Mouse (Mus musculus): ENCODE data around the gene Gm45713. TPM values are rescaled to one million over a fixed set of nuclear protein-coding genes. Genes with fewer than 3 reads are reported as not detected.

Gm45713 gene
- polyA plus RNA-seq, 1 experiment, result 0.06 TPM

GRCm38 (mm10) chr7:45122561-45123185 is 13.4 kb downstream of the Gm45713 start:
- Histone ChIP-seq H3K27me3 (ENCODE audit: control insufficient read depth, insufficient read depth, low read length) (no peaks in the 10 kb centered on the region), H3K4me3 (ENCODE audit: control insufficient read depth, low read depth, low read length) (peak overlapping the region; percentile 94), H3K27ac (ENCODE audit: control insufficient read depth, insufficient read depth, low read depth, low read length) (no peak overlapping the region), H3K4me1 (ENCODE audit: control insufficient read depth, insufficient read depth, low read length) (peaks cover 13% of the 10 kb centered on the region), H3K36me3 (ENCODE audit: control insufficient read depth, insufficient read depth, low read length) (no peaks in the 10 kb centered on the region; the same call in none of the 2 replicates)
- TF ChIP-seq CTCF (IDR thresholded peaks at IDR 0.05; ENCODE audit: control insufficient read depth, insufficient read depth, insufficient replicate concordance, low read depth, low read length), result no peak
- TF ChIP-seq POLR2A (IDR thresholded peaks at IDR 0.05; ENCODE audit: control insufficient read depth, low read depth, low read length), result no peak

- Histone ChIP-seq H3K27ac (ENCODE audit: control insufficient read depth, insufficient read depth, low read depth, low read length) (no peak overlapping the region), H3K36me3 (ENCODE audit: control insufficient read depth, insufficient read depth, low read length) (no peaks in the 10 kb centered on the region; the same call in none of the 2 replicates), H3K27me3 (ENCODE audit: control insufficient read depth, insufficient read depth, low read length) (no peaks in the 10 kb centered on the region), H3K4me1 (ENCODE audit: control insufficient read depth, insufficient read depth, low read length) (peaks cover 11% of the 10 kb centered on the region), H3K4me3 (ENCODE audit: control insufficient read depth, low read depth, low read length) (no peak overlapping the region)
- TF ChIP-seq POLR2A (IDR thresholded peaks at IDR 0.05; ENCODE audit: control insufficient read depth, low read depth, low read length) (peak; percentile 4; the same call in 1 of the 2 replicates), CTCF (IDR thresholded peaks at IDR 0.05; ENCODE audit: control insufficient read depth, insufficient read depth, insufficient replicate concordance, low read depth, low read length) (no peak)
Measured at GRCm38 (mm10) chr7:45121966-45122365, 14.1 kb downstream of the Gm45713 start.

DNA sequence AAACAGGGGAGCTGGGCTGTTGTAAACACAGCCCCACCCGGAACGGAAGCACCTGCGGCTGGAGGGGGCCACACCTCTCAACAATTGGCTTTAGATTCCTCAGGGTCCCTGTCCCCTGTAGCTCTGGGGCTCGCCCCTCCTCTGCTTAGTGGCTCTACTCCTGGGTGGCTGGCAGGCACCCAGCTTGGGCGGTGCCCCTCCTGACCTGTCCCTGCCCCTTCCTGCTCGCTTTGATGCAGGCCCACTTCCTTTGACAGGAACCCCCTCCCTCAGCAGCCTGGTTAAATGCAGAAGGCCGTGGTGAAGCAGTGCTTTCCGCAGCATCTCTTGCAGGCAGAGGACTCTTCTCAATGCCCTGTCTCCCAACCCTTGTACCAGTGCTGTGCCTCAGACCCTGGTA is 14.6 kb downstream of the Gm45713 start:
- Histone ChIP-seq H3K4me3 (ENCODE audit: control insufficient read depth, low read depth, low read length) (no peak overlapping the region), H3K27me3 (ENCODE audit: control insufficient read depth, insufficient read depth, low read length) (no peaks in the 10 kb centered on the region), H3K27ac (ENCODE audit: control insufficient read depth, insufficient read depth, low read depth, low read length) (no peak overlapping the region), H3K36me3 (ENCODE audit: control insufficient read depth, insufficient read depth, low read length) (no peaks in the 10 kb centered on the region; the same call in none of the 2 replicates), H3K4me1 (ENCODE audit: control insufficient read depth, insufficient read depth, low read length) (peaks cover 8% of the 10 kb centered on the region)
- no peak; the same call in 1 of the 2 replicates for TF ChIP-seq POLR2A (IDR thresholded peaks at IDR 0.05; ENCODE audit: control insufficient read depth, low read depth, low read length)
- no peak for TF ChIP-seq CTCF (IDR thresholded peaks at IDR 0.05; ENCODE audit: control insufficient read depth, insufficient read depth, insufficient replicate concordance, low read depth, low read length)

DNA sequence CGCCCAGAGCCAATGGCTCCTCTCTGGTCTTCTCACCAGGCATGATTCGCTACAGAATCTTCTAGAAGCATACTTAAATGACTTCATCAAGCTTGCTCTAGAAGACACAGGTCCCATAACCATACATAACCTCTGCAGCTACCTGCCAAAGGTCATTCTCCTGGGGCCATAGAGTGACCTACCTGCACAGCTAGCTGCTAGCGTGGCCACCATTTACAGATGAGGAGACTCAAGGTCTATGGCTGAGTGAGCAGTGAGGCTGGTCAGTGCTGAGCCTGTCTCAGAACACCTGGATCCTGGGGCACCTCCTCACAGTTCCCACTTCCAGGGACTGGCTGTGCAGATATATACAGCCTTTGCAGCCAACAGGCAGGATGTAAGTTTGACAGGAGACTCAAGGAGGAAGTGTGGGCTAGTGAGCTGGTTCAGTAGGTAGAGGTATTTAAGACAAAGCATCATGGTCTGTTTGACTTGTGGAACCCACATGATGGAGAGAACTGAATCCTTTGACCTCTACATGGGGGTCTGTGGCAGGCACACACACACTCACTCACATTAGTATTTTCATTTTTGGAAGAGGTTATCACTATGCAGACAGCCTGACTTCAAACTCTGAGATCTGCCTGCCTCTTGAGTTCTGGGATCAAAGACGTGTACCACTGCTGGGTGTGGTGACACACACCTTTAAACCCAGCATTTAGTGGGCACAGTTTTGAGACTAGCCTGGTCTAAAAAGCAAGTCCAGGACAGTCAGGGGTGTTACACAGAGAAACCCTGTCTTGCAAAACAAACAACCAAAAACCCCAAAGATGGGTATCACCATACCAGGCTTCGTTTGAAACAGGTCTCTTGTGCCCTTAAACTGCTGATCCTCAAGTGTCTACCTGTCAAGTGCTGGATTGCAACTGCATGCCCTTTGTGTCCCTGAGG is 16.0 kb downstream of the Gm45713 start:
- H3K27ac ChIP-seq (ENCODE audit: control insufficient read depth, insufficient read depth, low read depth, low read length), result no peak overlapping the region
- no peaks in the 10 kb centered on the region for H3K27me3 ChIP-seq (ENCODE audit: control insufficient read depth, insufficient read depth, low read length)
- no peaks in the 10 kb centered on the region; the same call in none of the 2 replicates for H3K36me3 ChIP-seq (ENCODE audit: control insufficient read depth, insufficient read depth, low read length)
- H3K4me3 ChIP-seq (ENCODE audit: control insufficient read depth, low read depth, low read length), result no peak overlapping the region
- TF ChIP-seq POLR2A (IDR thresholded peaks at IDR 0.05; ENCODE audit: control insufficient read depth, low read depth, low read length) (no peak), CTCF (IDR thresholded peaks at IDR 0.05; ENCODE audit: control insufficient read depth, insufficient read depth, insufficient replicate concordance, low read depth, low read length) (no peak)
- peaks cover 8% of the 10 kb centered on the region for H3K4me1 ChIP-seq (ENCODE audit: control insufficient read depth, insufficient read depth, low read length)

- TF ChIP-seq POLR2A (IDR thresholded peaks at IDR 0.05; ENCODE audit: control insufficient read depth, low read depth, low read length) (no peak), CTCF (IDR thresholded peaks at IDR 0.05; ENCODE audit: control insufficient read depth, insufficient read depth, insufficient replicate concordance, low read depth, low read length) (no peak)
- Histone ChIP-seq H3K36me3 (ENCODE audit: control insufficient read depth, insufficient read depth, low read length) (no peaks in the 10 kb centered on the region; the same call in none of the 2 replicates), H3K4me3 (ENCODE audit: control insufficient read depth, low read depth, low read length) (no peak overlapping the region)
Measured at GRCm38 (mm10) chr7:45118336-45118735, 17.7 kb downstream of the Gm45713 start.

DNA sequence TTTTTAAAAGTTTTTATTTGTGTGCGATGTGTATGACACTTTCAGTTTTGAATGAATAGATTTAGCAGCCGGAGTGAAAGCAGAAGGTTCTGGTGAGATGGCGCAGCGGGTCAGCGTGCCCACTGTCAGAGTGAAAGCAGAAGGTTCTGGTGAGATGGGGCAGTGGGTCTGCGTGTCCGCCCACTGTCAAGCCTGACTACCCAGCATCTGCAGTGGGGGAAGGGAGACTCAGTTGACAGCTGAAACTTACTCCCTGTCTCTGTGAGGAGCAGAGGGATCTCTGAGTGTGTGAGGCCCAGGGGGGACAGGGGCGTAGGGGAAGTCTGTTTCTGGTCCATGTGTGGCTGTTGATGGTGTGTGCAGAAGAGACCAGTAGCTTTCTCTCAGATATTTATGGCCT is 18.5 kb downstream of the Gm45713 start:
- no peak overlapping the region for H3K27ac ChIP-seq (ENCODE audit: control insufficient read depth, insufficient read depth, low read depth, low read length)
- no peaks in the 10 kb centered on the region for H3K27me3 ChIP-seq (ENCODE audit: control insufficient read depth, insufficient read depth, low read length)
- TF ChIP-seq CTCF (IDR thresholded peaks at IDR 0.05; ENCODE audit: control insufficient read depth, insufficient read depth, insufficient replicate concordance, low read depth, low read length) (no peak), POLR2A (IDR thresholded peaks at IDR 0.05; ENCODE audit: control insufficient read depth, low read depth, low read length) (no peak)
- H3K4me1 ChIP-seq (ENCODE audit: control insufficient read depth, insufficient read depth, low read length), result no peaks in the 10 kb centered on the region; the same call in 1 of the 2 replicates
- H3K36me3 ChIP-seq (ENCODE audit: control insufficient read depth, insufficient read depth, low read length), result no peaks in the 10 kb centered on the region; the same call in none of the 2 replicates
- no peak overlapping the region for H3K4me3 ChIP-seq (ENCODE audit: control insufficient read depth, low read depth, low read length)

More at GRCm38 (mm10) chr7:45118336-45118735, 17.7 kb downstream of the Gm45713 start:
- no peaks in the 10 kb centered on the region for H3K27me3 ChIP-seq (ENCODE audit: control insufficient read depth, insufficient read depth, low read length)
- H3K27ac ChIP-seq (ENCODE audit: control insufficient read depth, insufficient read depth, low read depth, low read length), result no peak overlapping the region
- H3K4me1 ChIP-seq (ENCODE audit: control insufficient read depth, insufficient read depth, low read length), result peaks cover 5% of the 10 kb centered on the region

DNA sequence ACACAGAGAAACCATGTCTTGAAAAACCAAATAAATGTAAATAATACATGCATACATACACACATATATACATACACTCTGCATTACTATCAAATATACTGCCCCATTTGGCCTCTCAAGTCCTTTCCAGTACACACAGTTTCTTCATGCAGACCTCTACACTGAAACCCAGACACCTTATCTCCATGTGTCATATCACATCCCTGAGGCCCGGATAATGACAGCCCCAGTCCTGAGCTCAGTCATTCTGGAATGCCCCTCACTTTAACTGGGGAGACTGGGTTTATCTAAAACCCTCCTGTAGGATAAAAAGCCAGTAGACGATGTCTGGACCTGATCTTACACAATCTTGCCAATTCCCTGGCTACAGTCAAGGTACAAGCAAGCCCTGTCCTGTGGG is 22.6 kb downstream of the Gm45713 start:
- H3K36me3 ChIP-seq (ENCODE audit: control insufficient read depth, insufficient read depth, low read length), result no peaks in the 10 kb centered on the region
- H3K4me3 ChIP-seq (ENCODE audit: control insufficient read depth, low read depth, low read length), result no peak overlapping the region
- no peaks in the 10 kb centered on the region; the same call in 1 of the 2 replicates for H3K4me1 ChIP-seq (ENCODE audit: control insufficient read depth, insufficient read depth, low read length)
- H3K27me3 ChIP-seq (ENCODE audit: control insufficient read depth, insufficient read depth, low read length), result no peaks in the 10 kb centered on the region
- TF ChIP-seq CTCF (IDR thresholded peaks at IDR 0.05; ENCODE audit: control insufficient read depth, insufficient read depth, insufficient replicate concordance, low read depth, low read length), result no peak
- TF ChIP-seq POLR2A (IDR thresholded peaks at IDR 0.05; ENCODE audit: control insufficient read depth, low read depth, low read length), result no peak
- no peak overlapping the region for H3K27ac ChIP-seq (ENCODE audit: control insufficient read depth, insufficient read depth, low read depth, low read length)

Data from testis, adult 2 months (tissue).